Mouse (Mus musculus) intestine, postnatal 0 days (tissue): Measurements from ENCODE around the gene Smarcc1. TPM values are rescaled to one million over a fixed set of nuclear protein-coding genes. Genes with fewer than 3 reads are reported as not detected.

ENCODE experiments used
- ATAC-seq: fragments of 200-750 bp; cut with Nextera tagmentation; 2 replicates; pipeline ENCODE4 v1.8.0; 2017; ENCODE audit warnings: mild to moderate bottlenecking, moderate TSS enrichment, moderate library complexity
- H3K27ac ChIP-seq: fragments of 300-500 bp; sonication (generic); 2 replicates; pipeline ENCODE4 v1.5.1; 2014; ENCODE audit warnings: mild to moderate bottlenecking, low read depth, low read length, moderate library complexity
- H3K27me3 ChIP-seq: fragments of 300-500 bp; sonication (generic); replicated peaks from 2 replicates; pipeline ENCODE4 v1.6.1; 2014; ENCODE audit warnings: low read length, mixed read lengths; ENCODE audit not compliant: control insufficient read depth, insufficient read depth
- H3K36me3 ChIP-seq: fragments of 300-500 bp; sonication (generic); 2 replicates; pipeline ENCODE4 v1.6.1; 2014; ENCODE audit warnings: mild to moderate bottlenecking, moderate library complexity; ENCODE audit not compliant: control insufficient read depth, insufficient read depth
- H3K4me1 ChIP-seq: fragments of 300-500 bp; sonication (generic); replicated peaks from 2 replicates; pipeline ENCODE4 v1.6.1; 2014; ENCODE audit warnings: antibody characterized with exemption, low read length, mixed read lengths; ENCODE audit not compliant: control insufficient read depth, insufficient read depth
- H3K4me2 ChIP-seq: fragments of 300-500 bp; sonication (generic); replicated peaks from 2 replicates; pipeline ENCODE4 v1.6.1; 2014; ENCODE audit warnings: low read depth, mild to moderate bottlenecking, moderate library complexity
- H3K4me3 ChIP-seq: fragments of 300-500 bp; sonication (generic); 2 replicates; pipeline ENCODE4 v1.5.1; 2014; ENCODE audit warnings: low read depth, low read length
- H3K9ac ChIP-seq: fragments of 300-500 bp; sonication (generic); 2 replicates; pipeline ENCODE4 v1.6.1; 2014; ENCODE audit warnings: mild to moderate bottlenecking, low read depth, low read length
- H3K9me3 ChIP-seq: fragments of 300-500 bp; sonication (generic); 2 replicates; pipeline ENCODE4 v1.6.1; 2016; ENCODE audit warnings: mixed run types; ENCODE audit not compliant: control insufficient read depth
- CTCF ChIP-seq: sonication (generic); IDR thresholded peaks from 2 replicates; pipeline ENCODE4 v1.5.1; 2016; ENCODE audit warnings: low read depth, mild to moderate bottlenecking, control low read depth, antibody characterized with exemption, moderate library complexity
- WGBS: fragments of 180-500 bp; shearing (Covaris S2); extraction: QIAGEN DNeasy Blood & Tissue Kit; methylation state at CpG from one replicate; pipeline ENCODE4 v1.1.7; 2014; 5-methylcytosine and 5-hydroxymethylcytosine counted together
- polyA plus RNA-seq: library from polyadenylated mRNA; unstranded; fragments of >200 nt; fragmentation: Nextera tagmentation; extraction: Ambion mirVana; gene quantifications from 2 replicates; pipeline ENCODE4 v1.2.1, GENCODE M21; 2015

Smarcc1 gene
- polyA plus RNA-seq, 1 experiment from 2014 or later, result 21.6 TPM

- Histone ChIP-seq H3K27ac (no peak overlapping the region), H3K27me3 (no peaks in the 10 kb centered on the region), H3K9me3 (no peaks in the 10 kb centered on the region), H3K4me1 (no peaks in the 10 kb centered on the region), H3K4me3 (no peak overlapping the region), H3K9ac (no peak overlapping the region), H3K4me2 (no peak overlapping the region), H3K36me3 (no peaks in the 10 kb centered on the region)
- 78% methylated on average over 3 of the region's 3 CpGs for WGBS
- TF ChIP-seq CTCF, result no peak
- no peak for ATAC-seq
Observed at GRCm38 (mm10) chr9:110259118-110259517, 141.6 kb downstream of the Smarcc1 start.

- 66% methylated on average over 8 of the region's 8 CpGs for WGBS
- no peaks in the 10 kb centered on the region for H3K36me3 ChIP-seq
- no peak for ATAC-seq
- H3K9ac ChIP-seq, result no peak overlapping the region
- H3K4me2 ChIP-seq, result no peak overlapping the region
- no peak overlapping the region for H3K4me3 ChIP-seq
- no peaks in the 10 kb centered on the region for H3K9me3 ChIP-seq
- no peaks in the 10 kb centered on the region for H3K27me3 ChIP-seq
- no peak for TF ChIP-seq CTCF
- no peak overlapping the region for H3K27ac ChIP-seq
- H3K4me1 ChIP-seq, result no peaks in the 10 kb centered on the region
Observed at GRCm38 (mm10) chr9:110263181-110263580, 145.7 kb downstream of the Smarcc1 start.

- Histone ChIP-seq H3K4me1 (no peaks in the 10 kb centered on the region), H3K36me3 (no peaks in the 10 kb centered on the region), H3K27ac (no peak overlapping the region), H3K9me3 (no peaks in the 10 kb centered on the region), H3K4me3 (no peak overlapping the region), H3K9ac (no peak overlapping the region), H3K4me2 (no peak overlapping the region), H3K27me3 (no peaks in the 10 kb centered on the region)
- no peak for TF ChIP-seq CTCF
- ATAC-seq, result no peak
- 81% methylated on average over 9 of the region's 9 CpGs for WGBS
Observed at GRCm38 (mm10) chr9:110264991-110265390, 147.5 kb downstream of the Smarcc1 start.

- H3K9me3 ChIP-seq, result no peaks in the 10 kb centered on the region
- WGBS, result 92% methylated on average over 10 of the region's 10 CpGs
- H3K4me3 ChIP-seq, result no peak overlapping the region
- no peaks in the 10 kb centered on the region for H3K27me3 ChIP-seq
- no peak overlapping the region for H3K27ac ChIP-seq
- no peak for TF ChIP-seq CTCF
- H3K4me1 ChIP-seq, result no peaks in the 10 kb centered on the region
- no peak overlapping the region for H3K4me2 ChIP-seq
- ATAC-seq, result no peak
- no peaks in the 10 kb centered on the region for H3K36me3 ChIP-seq
- H3K9ac ChIP-seq, result no peak overlapping the region
Observed at GRCm38 (mm10) chr9:110268416-110268815, 150.9 kb downstream of the Smarcc1 start.

- ATAC-seq, result no peak
- H3K36me3 ChIP-seq, result no peaks in the 10 kb centered on the region
- no peak overlapping the region for H3K4me2 ChIP-seq
- no peaks in the 10 kb centered on the region for H3K9me3 ChIP-seq
- H3K27me3 ChIP-seq, result no peaks in the 10 kb centered on the region
- WGBS, result 88% methylated on average over 3 of the region's 3 CpGs
- TF ChIP-seq CTCF, result no peak
- no peak overlapping the region for H3K4me3 ChIP-seq
- H3K4me1 ChIP-seq, result no peaks in the 10 kb centered on the region
- H3K27ac ChIP-seq, result no peak overlapping the region
- no peak overlapping the region for H3K9ac ChIP-seq
Observed at GRCm38 (mm10) chr9:110272330-110272729, 154.8 kb downstream of the Smarcc1 start.

GRCm38 (mm10) chr9:110273507-110273906, 156.0 kb downstream of the Smarcc1 start:
- H3K4me1 ChIP-seq, result no peaks in the 10 kb centered on the region
- TF ChIP-seq CTCF, result no peak
- H3K36me3 ChIP-seq, result no peaks in the 10 kb centered on the region
- H3K9ac ChIP-seq, result no peak overlapping the region
- H3K9me3 ChIP-seq, result no peaks in the 10 kb centered on the region
- H3K4me3 ChIP-seq, result no peak overlapping the region
- 58% methylated on average over 4 of the region's 4 CpGs for WGBS
- H3K27ac ChIP-seq, result no peak overlapping the region
- no peaks in the 10 kb centered on the region for H3K27me3 ChIP-seq
- H3K4me2 ChIP-seq, result no peak overlapping the region
- no peak for ATAC-seq

GRCm38 (mm10) chr9:110275882-110276281, 158.4 kb downstream of the Smarcc1 start:
- H3K4me1 ChIP-seq, result no peaks in the 10 kb centered on the region
- H3K4me2 ChIP-seq, result no peak overlapping the region
- no peak overlapping the region for H3K27ac ChIP-seq
- TF ChIP-seq CTCF, result no peak
- WGBS, result 68% methylated on average over 5 of the region's 5 CpGs
- H3K4me3 ChIP-seq, result no peak overlapping the region
- no peaks in the 10 kb centered on the region for H3K9me3 ChIP-seq
- ATAC-seq, result no peak
- H3K9ac ChIP-seq, result no peak overlapping the region
- H3K36me3 ChIP-seq, result no peaks in the 10 kb centered on the region
- no peaks in the 10 kb centered on the region for H3K27me3 ChIP-seq
